Mouse (Mus musculus) thymus, adult 2 months (tissue): Measurements from ENCODE around the gene Hist1h1c. TPM values are rescaled to one million over a fixed set of nuclear protein-coding genes. Genes with fewer than 3 reads are reported as not detected.

Experiments
- DNase-seq: peaks from one replicate; pipeline ENCODE4 v3.0.0; 2021
- H3K27ac ChIP-seq: fragments of 200-500 bp; 2 replicates; pipeline ENCODE4 v1.5.1; 2012; ENCODE audit warnings: low read length, control low read depth; ENCODE audit not compliant: control insufficient read depth, insufficient read depth
- H3K27me3 ChIP-seq: fragments of 200-500 bp; 2 replicates; pipeline ENCODE4 v1.6.1; 2012; ENCODE audit warnings: mild to moderate bottlenecking, low read length, moderate library complexity, mixed read lengths; ENCODE audit not compliant: control insufficient read depth, insufficient read depth
- H3K36me3 ChIP-seq: fragments of 200-500 bp; 2 replicates; pipeline ENCODE4 v1.6.1; 2012; ENCODE audit warnings: mild to moderate bottlenecking, low read length, moderate library complexity; ENCODE audit not compliant: control insufficient read depth, insufficient read depth
- H3K4me1 ChIP-seq: fragments of 200-500 bp; replicated peaks from 2 replicates; pipeline ENCODE4 v1.6.1; 2012; ENCODE audit warnings: low read length; ENCODE audit not compliant: control insufficient read depth, insufficient read depth
- H3K4me3 ChIP-seq: fragments of 200-500 bp; 2 replicates; pipeline ENCODE4 v1.5.1; 2012; ENCODE audit warnings: mild to moderate bottlenecking, low read length, control low read depth, moderate library complexity; ENCODE audit not compliant: control insufficient read depth, insufficient read depth
- CTCF ChIP-seq: fragments of 200-500 bp; IDR thresholded peaks from 2 replicates; pipeline ENCODE4 v1.5.1; 2012; ENCODE audit warnings: mild to moderate bottlenecking, control low read depth, low read length, moderate library complexity, borderline replicate concordance; ENCODE audit not compliant: control insufficient read depth, poor library complexity, insufficient read depth; ENCODE audit errors: extremely low read depth
- POLR2A ChIP-seq: fragments of 200-500 bp; IDR thresholded peaks from 2 replicates; pipeline ENCODE4 v1.6.1; 2012; ENCODE audit warnings: mild to moderate bottlenecking, low read length, control low read depth, moderate library complexity; ENCODE audit not compliant: control insufficient read depth, poor library complexity, insufficient read depth; ENCODE audit errors: extremely low read depth
- WGBS: fragments of 180-500 bp; shearing (Covaris S2); methylation state at CpG from one replicate; pipeline ENCODE4 v1.1.7; 2018; 5-methylcytosine and 5-hydroxymethylcytosine counted together
- polyA plus RNA-seq: library from polyadenylated mRNA; depleted of rRNA; stranded (reverse); fragments of >200 nt; gene quantifications from 2 replicates; pipeline ENCODE4 v1.2.3, GENCODE M21; 2012

Hist1h1c gene
- polyA plus RNA-seq, 1 experiment: 40.9 TPM

DNA sequence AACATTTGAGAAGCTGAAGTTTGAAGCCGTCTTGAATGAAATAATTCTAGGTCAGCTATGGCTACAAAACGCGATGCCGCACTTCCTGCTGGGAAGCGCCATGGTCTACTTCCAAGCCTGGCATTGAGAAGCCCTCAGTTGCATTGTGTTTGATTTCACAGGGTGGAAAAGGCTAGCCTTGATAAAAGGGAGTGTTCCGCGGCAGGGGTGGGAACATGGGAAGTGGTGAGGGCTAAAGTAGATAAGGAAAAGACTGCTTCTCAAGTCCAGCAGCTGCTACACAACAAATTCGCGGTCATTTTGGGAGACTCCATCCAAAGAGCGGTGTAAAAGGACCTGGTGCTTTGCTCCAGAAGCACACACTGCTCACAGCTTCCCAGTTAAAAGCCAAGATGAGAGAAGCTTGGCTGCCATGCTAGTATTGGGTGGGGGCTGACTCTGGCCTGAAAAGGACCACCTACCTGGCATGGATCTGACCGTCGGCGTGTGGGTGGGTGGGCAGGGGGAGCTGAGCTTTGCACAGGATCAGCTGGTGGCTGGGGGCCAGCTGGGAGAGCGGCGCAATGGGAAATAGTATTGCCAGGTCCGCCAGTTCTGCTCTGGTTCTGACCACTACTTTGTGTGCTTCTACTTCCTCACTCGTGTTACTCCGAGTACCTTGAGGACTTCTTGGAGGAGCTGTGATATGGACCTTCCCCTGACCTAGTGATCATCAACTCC lies 10.0 kb upstream of the Hist1h1c start:
- no peaks in the 10 kb centered on the region for H3K36me3 ChIP-seq
- H3K27me3 ChIP-seq: no peaks in the 10 kb centered on the region
- peaks cover 18% of the 10 kb centered on the region for H3K4me1 ChIP-seq
- no peak for DNase-seq
- H3K27ac ChIP-seq: peak overlapping the region; percentile 4; the same call in 1 of the 2 replicates
- TF ChIP-seq CTCF (no peak), POLR2A (no peak)
- H3K4me3 ChIP-seq: no peak overlapping the region
- 81% methylated on average over 18 of the region's 18 CpGs for WGBS

DNA sequence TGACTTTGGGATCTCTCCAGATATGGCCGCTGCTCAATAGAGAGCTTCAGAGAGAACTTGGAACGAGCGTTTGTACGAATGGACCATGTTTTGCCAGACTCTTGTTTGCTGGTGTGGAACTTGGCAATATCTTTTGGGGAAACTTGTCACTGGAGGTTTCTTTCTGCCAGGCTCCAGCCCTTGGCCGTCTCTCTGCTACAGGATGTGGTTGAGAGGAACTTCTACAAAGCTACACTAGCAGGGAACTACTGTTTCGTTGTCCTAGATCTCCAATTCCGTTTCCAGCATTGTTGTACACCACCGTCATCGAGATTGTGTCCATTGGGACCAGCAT lies 9.4 kb upstream of the Hist1h1c start:
- 18% methylated on average over 9 of the region's 9 CpGs for WGBS
- TF ChIP-seq CTCF (no peak), POLR2A (no peak)
- Histone ChIP-seq H3K4me1 (peaks cover 18% of the 10 kb centered on the region), H3K36me3 (no peaks in the 10 kb centered on the region), H3K27me3 (no peaks in the 10 kb centered on the region), H3K27ac (peak overlapping the region; percentile 53), H3K4me3 (no peak overlapping the region)
- DNase-seq: no peak

DNA sequence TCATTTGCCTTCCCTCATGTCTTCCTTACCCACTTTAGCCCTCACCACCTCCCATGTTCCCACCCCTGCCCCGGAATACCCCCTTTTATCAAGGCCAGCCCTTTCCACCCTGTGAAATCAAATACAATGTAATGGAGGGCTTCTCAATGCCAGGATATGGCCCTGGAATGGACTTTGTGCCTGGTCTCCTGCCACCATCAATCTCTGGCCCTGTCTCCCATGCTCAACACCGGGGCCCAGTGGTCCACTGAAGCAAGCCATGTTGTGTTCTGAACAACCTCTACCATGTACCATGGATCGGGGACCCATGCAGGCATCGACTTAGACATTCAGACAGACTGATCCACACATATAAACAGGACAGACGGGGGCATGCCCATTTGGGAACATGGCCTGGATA lies 8.9 kb upstream of the Hist1h1c start:
- peak overlapping the region; percentile 53; the same call in 1 of the 2 replicates for H3K27ac ChIP-seq
- H3K4me1 ChIP-seq: peaks cover 18% of the 10 kb centered on the region
- H3K27me3 ChIP-seq: no peaks in the 10 kb centered on the region
- no peak for TF ChIP-seq CTCF
- no peak for TF ChIP-seq POLR2A
- no peak for DNase-seq
- 96% methylated on average over 5 of the region's 5 CpGs for WGBS
- no peaks in the 10 kb centered on the region for H3K36me3 ChIP-seq
- H3K4me3 ChIP-seq: no peak overlapping the region

DNA sequence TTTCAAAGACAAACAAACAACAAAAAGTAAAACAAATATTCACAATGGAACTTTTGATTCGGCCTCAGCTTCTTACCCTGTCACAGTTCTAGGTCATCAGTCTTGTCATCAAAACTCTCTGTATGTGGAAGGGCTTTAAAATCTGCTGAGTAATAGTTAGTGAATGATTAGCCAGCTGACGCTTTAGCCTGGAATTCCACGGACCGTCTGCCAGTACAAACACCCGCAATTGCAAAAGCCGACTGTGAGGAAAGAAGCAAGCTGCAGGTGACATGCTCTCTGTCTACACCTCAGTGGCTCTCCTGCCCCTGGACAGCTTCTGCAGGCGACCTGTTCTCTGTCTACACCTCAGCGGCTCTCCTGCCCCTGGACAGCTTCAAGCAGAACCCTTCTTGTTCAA lies 8.1 kb upstream of the Hist1h1c start:
- Histone ChIP-seq H3K36me3 (no peaks in the 10 kb centered on the region), H3K27me3 (no peaks in the 10 kb centered on the region), H3K27ac (no peak overlapping the region), H3K4me1 (peaks cover 18% of the 10 kb centered on the region), H3K4me3 (no peak overlapping the region)
- DNase-seq: no peak
- WGBS: 90% methylated on average over 8 of the region's 8 CpGs
- no peak for TF ChIP-seq CTCF
- TF ChIP-seq POLR2A: no peak

DNA sequence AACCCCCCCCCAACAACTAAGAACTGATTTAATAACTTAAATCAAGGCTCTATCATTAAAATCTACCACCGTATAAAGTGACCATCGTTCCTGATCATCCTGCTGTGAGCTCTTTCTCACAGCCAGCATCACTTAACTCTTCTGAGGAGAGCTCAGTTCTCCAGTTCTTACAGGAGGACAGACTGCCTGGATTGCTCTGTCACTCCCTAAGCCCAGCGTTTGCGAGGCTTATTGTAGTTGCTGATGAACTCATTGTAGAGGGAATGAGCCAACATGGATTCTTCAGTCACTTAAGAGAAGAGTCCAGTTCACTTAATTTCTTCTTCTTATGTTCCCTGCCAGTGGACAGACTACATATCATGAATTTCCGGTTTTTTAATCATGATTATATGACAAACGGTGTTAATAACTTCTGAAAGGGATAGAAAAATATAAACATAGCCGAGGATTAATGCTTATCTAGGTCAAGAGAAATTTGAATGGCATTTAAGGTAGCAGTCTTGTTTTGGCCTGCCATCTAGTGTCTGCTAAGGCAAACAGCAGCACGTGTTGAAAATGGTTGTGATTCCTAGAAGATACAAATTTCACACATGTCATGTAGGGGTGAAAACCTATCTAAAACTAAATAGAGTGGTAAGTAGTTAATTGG lies 6.3 kb upstream of the Hist1h1c start:
- peak; percentile 46 for DNase-seq
- no peak overlapping the region for H3K27ac ChIP-seq
- WGBS: 34% methylated on average over 8 of the region's 8 CpGs

DNA sequence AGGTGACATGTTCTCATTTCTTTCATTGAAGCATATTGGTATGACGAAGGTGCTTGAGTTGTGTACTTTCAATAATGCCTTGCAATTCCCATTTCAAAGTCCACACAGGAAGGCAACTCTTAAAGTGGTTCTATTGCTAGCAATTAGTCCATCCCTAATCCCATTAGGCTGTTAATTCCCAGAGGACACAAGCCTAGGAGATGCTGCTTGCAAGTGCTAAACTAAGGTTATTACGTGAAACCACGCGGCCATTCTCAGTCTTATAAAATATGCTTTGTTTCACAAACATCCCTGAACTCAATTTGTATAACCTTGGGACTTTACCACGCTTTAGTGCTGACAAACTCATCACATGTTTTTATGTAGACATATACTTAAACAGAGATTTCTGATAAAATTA lies 1.5 kb upstream of the Hist1h1c start:
- Histone ChIP-seq H3K4me1 (no peaks in the 10 kb centered on the region), H3K4me3 (no peak overlapping the region), H3K36me3 (no peaks in the 10 kb centered on the region), H3K27ac (no peak overlapping the region), H3K27me3 (no peaks in the 10 kb centered on the region)
- 98% methylated on average over 5 of the region's 5 CpGs for WGBS
- TF ChIP-seq POLR2A (no peak), CTCF (no peak)
- no peak for DNase-seq

More for the DNA sequence above, 6.3 kb upstream of the Hist1h1c start:
- H3K36me3 ChIP-seq: no peaks in the 10 kb centered on the region
- H3K4me3 ChIP-seq: no peak overlapping the region
- no peaks in the 10 kb centered on the region for H3K27me3 ChIP-seq
- TF ChIP-seq CTCF: no peak
- TF ChIP-seq POLR2A: no peak
- peaks cover 18% of the 10 kb centered on the region for H3K4me1 ChIP-seq

DNA sequence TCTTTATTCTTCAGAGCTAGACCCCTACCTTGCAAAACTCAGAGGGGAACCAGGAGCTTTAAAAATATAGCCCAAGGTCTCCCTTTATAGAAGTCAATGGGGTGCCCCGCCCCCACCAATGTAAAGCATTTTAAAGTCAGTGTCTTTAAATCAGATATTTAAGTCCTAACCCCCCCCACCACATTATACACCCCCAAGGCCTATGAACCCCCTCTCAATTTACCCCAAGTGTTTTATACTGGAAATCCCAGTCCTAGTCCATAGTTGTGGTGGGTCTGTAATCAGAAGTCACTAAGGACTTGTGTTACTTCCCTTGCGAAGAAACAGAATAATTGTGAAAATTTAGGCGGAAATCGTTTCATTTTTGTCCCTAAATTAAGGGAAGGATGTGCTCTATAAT lies 567 bp upstream of the Hist1h1c start:
- TF ChIP-seq POLR2A (no peak), CTCF (no peak)
- no peaks in the 10 kb centered on the region for H3K4me1 ChIP-seq
- DNase-seq: peak; percentile 40
- peak overlapping the region; percentile 71; the same call in 1 of the 2 replicates for H3K27ac ChIP-seq
- H3K27me3 ChIP-seq: no peaks in the 10 kb centered on the region
- no peaks in the 10 kb centered on the region for H3K36me3 ChIP-seq
- WGBS: 27% methylated on average over 4 of the region's 4 CpGs
- H3K4me3 ChIP-seq: no peak overlapping the region
